Mouse (Mus musculus) yolk sac, embryonic 10.5 days (tissue): ENCODE results near the gene Omp.

Experiments used
- DNase-seq: peaks from one replicate; pipeline ENCODE4 v3.0.0-alpha.2; 2017; ENCODE audit warnings: low spot score

Gene Omp

GRCm38 (mm10) chr7:98102488-98102887 lies 42.8 kb downstream of the Omp start:
- no peak for DNase-seq

GRCm38 (mm10) chr7:98097557-98097956 lies 47.7 kb downstream of the Omp start:
- DNase-seq, result no peak

GRCm38 (mm10) chr7:98095852-98096251 lies 49.5 kb downstream of the Omp start:
- no peak for DNase-seq
